Mouse (Mus musculus): ENCODE results near the gene Cd2ap.

Gene Cd2ap

DNA sequence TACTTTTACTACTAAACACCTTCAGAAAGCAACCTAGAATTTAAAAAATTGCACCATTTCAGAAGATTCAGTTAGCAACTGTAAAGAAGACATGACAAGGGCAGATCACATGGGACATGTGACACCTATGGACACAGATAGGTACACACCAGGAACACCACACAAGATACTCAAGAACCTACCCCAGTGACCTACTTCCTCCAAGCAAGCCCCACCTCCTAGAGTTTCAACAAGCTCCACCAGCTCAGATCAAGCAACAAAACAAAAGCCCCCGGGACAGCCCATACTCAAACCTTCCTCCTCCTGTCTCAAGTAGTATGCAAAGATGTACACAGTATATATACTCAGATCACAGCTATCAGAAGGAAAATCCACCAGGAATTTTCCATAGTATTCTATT, 16.1 kb downstream of the Cd2ap start:
- in situ Hi-C loops (cut with MboI, MseI) = no loop called here

DNA sequence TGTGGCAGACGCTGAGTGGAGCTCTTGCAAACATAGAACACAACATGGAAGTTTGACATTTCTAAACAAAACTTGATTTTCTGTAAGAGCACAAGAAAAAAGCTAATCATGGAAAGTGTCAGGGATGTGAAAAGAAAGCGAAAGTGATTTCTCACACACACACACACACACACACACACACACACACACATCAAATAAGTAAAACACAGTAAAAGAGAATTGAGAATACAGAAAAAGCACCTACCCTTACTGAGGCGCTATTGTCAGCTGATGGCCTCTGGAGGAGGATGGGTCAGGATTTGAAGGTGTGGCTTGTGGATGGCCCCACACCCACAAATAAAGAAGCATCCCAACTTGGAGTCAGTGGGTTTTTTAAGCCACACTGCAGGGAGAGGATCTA, 19.0 kb downstream of the Cd2ap start:
- in situ Hi-C loops (cut with MboI, MseI) = no loop called here

GRCm38 (mm10) chr17:42847108-42847507, 29.4 kb downstream of the Cd2ap start:
- in situ Hi-C loops (cut with MboI, MseI) = loop anchor here (25.0 kb wide), 1 partner anchor 1910 kb away; the partner anchor contains the start of genes Cenpq and Mut

GRCm38 (mm10) chr17:42837193-42837592, 39.3 kb downstream of the Cd2ap start:
- in situ Hi-C loops (cut with MboI, MseI) = loop anchor here (25.0 kb wide), 1 partner anchor 1900 kb away; the partner anchor contains the start of genes Cenpq and Mut

DNA sequence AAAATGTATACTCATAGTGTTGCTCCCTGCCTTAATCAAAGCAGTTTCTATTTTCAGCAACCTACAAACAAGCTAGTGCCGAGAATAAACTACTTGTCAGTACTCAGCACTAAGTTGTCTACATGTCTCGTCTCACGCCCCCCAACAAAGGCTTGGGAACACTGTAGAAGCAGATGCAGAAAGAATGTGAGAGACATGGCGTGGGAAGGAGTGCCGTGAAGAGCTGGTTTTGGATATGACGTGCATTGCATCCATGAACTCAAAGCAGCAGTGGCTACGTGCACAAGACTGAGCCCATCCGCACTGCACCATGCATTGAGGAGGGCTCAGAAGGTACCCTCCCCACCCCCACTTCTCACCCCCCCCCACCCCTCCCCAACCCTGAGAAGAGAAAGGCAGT, 53.7 kb downstream of the Cd2ap start:
- in situ Hi-C loops (cut with MboI, MseI) = loop anchor here (25.0 kb wide), 1 partner anchor 390 kb away; no protein-coding TSS in a partner anchor

GRCm38 (mm10) chr17:42815374-42815773, 61.1 kb downstream of the Cd2ap start:
- in situ Hi-C loops (cut with MboI, MseI) = loop anchor here (25.0 kb wide), 1 partner anchor 397 kb away; no protein-coding TSS in a partner anchor

- in situ Hi-C loops (cut with MboI, MseI) = no loop called here
Observed at GRCm38 (mm10) chr17:42792412-42792975, 84.0 kb downstream of the Cd2ap start.

- in situ Hi-C loops (cut with MboI, MseI) = no loop called here
Observed at GRCm38 (mm10) chr17:42790787-42791186, 85.7 kb downstream of the Cd2ap start.

DNA sequence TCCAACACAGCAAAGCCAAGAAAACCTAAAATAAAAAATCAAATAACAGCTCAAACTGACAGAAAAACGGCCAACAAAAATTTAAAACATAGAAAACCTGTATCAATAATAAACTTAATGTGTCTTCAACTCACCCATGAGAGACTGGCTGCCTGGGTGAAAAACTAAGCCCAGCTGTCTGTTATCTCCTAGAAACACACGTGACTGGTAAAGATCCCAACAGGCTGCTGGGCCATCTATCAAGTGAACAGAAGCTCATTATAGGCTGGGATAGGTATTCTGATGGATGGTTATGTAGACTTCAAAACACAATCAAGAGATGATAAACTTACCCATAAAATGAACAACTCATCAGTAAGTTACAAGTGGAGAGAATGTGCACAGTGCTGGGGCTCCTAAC, 86.7 kb downstream of the Cd2ap start:
- in situ Hi-C loops (cut with MboI, MseI) = no loop called here

DNA sequence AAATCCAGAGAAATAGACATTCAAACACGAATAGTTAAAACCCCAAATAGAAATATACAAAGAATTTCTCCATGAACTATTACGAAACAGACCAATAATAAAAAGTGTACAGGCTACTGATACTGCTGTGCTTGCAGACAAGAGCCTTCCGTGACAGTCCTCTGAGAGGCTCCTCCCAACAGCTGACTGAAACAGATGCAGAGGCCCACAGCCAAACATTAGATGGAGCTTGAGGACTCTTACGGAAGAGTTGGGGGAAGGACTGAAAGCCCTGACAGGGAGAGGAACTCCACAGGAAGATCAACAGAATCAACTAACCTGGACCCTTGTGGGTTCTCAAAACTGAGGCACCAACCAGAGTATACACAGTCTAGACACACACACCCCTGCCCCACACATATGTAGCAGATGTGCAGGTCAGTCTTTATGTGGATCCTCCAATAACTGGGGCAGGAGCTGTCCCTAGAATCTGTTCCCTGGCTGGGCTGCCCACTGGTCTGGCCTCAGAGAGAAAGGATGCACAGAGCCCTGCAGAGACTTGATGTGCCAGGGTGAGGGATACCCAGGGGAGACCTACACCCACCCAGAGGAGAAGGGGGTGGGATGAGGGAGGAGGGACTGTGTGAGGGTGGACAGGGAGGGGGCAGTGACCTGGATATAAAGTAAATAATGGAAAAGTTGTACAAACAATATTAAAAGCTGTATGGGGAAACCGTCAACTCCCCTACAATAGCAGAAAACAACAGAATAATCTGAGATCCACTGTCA, 87.6 kb downstream of the Cd2ap start:
- in situ Hi-C loops (cut with MboI, MseI) = no loop called here

- in situ Hi-C loops (cut with MboI, MseI) = loop anchor here (5.0 kb wide), 1 partner anchor 125 kb away; no protein-coding TSS in a partner anchor
Observed at GRCm38 (mm10) chr17:42782156-42782757, 94.2 kb downstream of the Cd2ap start.

DNA sequence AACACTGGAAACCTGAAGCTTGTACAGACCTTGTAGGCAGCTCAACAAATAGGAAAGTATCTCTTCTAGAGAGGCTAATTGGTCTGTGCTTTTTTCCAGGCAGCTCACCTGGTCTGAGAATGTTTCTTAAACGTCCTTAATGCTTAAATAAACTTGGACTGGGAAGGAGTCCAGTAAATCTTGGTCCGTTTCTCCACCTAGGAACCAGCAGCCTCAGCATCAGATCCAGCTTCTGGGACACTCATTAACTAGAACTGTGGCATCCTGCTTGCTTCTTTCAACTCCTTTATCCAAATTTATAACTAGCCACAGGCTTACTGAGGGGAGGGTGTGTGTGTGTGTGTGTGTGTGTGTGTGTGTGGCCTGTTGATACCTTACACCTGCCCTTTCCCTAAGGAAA, 122.7 kb downstream of the Cd2ap start:
- in situ Hi-C loops (cut with MboI, MseI) = no loop called here

- in situ Hi-C loops (cut with MboI, MseI) = no loop called here
Observed at GRCm38 (mm10) chr17:42752173-42752572, 124.3 kb downstream of the Cd2ap start.

- in situ Hi-C loops (cut with MboI, MseI) = no loop called here
Observed at GRCm38 (mm10) chr17:42745657-42746420, 130.6 kb downstream of the Cd2ap start.
